Mouse (Mus musculus) lung, embryonic 16.5 days (tissue): ENCODE results near the gene Tmem132d. TPM values are rescaled to one million over a fixed set of nuclear protein-coding genes. Genes with fewer than 3 reads are reported as not detected.

Experiments
- ATAC-seq: fragments of 200-750 bp; cut with Nextera tagmentation; 2 replicates; pipeline ENCODE4 v1.8.0; 2017; ENCODE audit warnings: low read depth, mild to moderate bottlenecking, moderate library complexity
- H3K27ac ChIP-seq: fragments of 300-500 bp; sonication (generic); 2 replicates; pipeline ENCODE4 v1.5.1; 2014; ENCODE audit warnings: mild to moderate bottlenecking, control low read depth, low read length
- H3K27me3 ChIP-seq: fragments of 300-500 bp; sonication (generic); 2 replicates; pipeline ENCODE4 v1.6.1; 2014; ENCODE audit warnings: low read depth, low read length, mixed read lengths; ENCODE audit not compliant: control insufficient read depth, insufficient read depth
- H3K36me3 ChIP-seq: fragments of 300-500 bp; sonication (generic); 2 replicates; pipeline ENCODE4 v1.6.1; 2014; ENCODE audit warnings: low read length; ENCODE audit not compliant: control insufficient read depth, insufficient read depth
- H3K4me1 ChIP-seq: fragments of 300-500 bp; sonication (generic); replicated peaks from 2 replicates; pipeline ENCODE4 v1.6.1; 2014; ENCODE audit warnings: low read length, mixed read lengths; ENCODE audit not compliant: control insufficient read depth, insufficient read depth
- H3K4me2 ChIP-seq: fragments of 300-500 bp; sonication (generic); 2 replicates; pipeline ENCODE4 v1.6.1; 2014; ENCODE audit warnings: low read depth, low read length, control low read depth
- H3K4me3 ChIP-seq: fragments of 300-500 bp; sonication (generic); 2 replicates; pipeline ENCODE4 v1.5.1; 2014; ENCODE audit warnings: mild to moderate bottlenecking, low read length, control low read depth
- H3K9ac ChIP-seq: fragments of 300-500 bp; sonication (generic); 2 replicates; pipeline ENCODE4 v1.6.1; 2014; ENCODE audit warnings: low read length, control low read depth
- H3K9me3 ChIP-seq: fragments of 300-500 bp; sonication (generic); 2 replicates; pipeline ENCODE4 v1.6.1; 2016; ENCODE audit warnings: low read length; ENCODE audit not compliant: control insufficient read depth
- WGBS: fragments of 180-500 bp; shearing (Covaris S2); extraction: QIAGEN DNeasy Blood & Tissue Kit; methylation state at CpG from one replicate; pipeline ENCODE4 v1.1.7; 2014; 5-methylcytosine and 5-hydroxymethylcytosine counted together
- polyA plus RNA-seq: library from polyadenylated mRNA; unstranded; fragments of >200 nt; fragmentation: Nextera tagmentation; extraction: Ambion mirVana; gene quantifications from 2 replicates; pipeline ENCODE4 v1.2.1, GENCODE M21; 2015

The Tmem132d gene
- polyA plus RNA-seq, 1 experiment from 2014 or later, result 0.98 TPM

DNA sequence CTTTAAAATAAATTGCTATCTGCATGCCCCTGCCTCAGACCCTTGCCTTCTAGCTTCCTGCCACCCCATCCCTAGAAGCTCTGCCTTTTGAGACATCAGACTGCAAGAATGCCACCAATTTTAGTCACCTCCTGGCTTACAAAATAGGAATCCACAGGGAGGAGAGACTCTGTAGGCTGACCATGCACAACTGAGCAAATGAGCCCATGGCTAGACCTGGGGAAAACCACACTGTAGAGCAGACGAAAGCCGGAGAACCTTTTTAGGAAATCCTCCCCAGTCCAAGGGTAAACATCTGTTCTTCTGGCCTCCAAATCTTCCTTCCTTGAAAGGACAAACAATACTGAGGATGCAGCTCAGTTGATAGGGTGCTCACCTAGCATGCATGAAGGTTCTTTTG, 130.5 kb downstream of the Tmem132d start:
- Histone ChIP-seq H3K9me3 (no peaks in the 10 kb centered on the region), H3K27ac (no peak overlapping the region), H3K4me1 (peaks cover 2% of the 10 kb centered on the region; the same call in 1 of the 2 replicates), H3K9ac (no peak overlapping the region), H3K27me3 (no peaks in the 10 kb centered on the region), H3K4me3 (no peak overlapping the region), H3K36me3 (no peaks in the 10 kb centered on the region), H3K4me2 (no peak overlapping the region)
- WGBS, result 73% methylated on average over 2 of the region's 2 CpGs
- ATAC-seq, result no peak

DNA sequence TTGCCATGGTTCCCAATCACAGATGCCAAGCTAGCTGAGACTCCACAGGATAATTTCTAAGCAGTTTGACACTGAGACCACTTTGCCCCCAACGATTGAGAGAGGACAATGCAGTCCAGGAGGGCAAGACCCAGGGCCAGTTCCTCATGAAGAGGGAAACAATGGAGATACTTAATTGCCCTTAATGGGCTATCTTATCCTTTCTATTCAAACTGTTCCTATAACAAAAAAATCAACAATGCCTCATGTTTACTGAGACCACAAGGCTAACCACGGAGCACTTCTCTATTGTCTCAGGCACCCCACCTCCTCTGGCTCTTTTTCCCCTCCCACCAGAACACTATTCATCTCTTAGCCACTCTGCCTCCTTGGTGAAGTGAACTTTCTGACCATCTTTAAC, 141.7 kb downstream of the Tmem132d start:
- Histone ChIP-seq H3K36me3 (no peaks in the 10 kb centered on the region), H3K4me2 (no peak overlapping the region), H3K27ac (no peak overlapping the region), H3K4me3 (no peak overlapping the region), H3K27me3 (no peaks in the 10 kb centered on the region), H3K4me1 (no peaks in the 10 kb centered on the region), H3K9ac (no peak overlapping the region), H3K9me3 (no peaks in the 10 kb centered on the region)
- no peak for ATAC-seq
- 35% methylated on average over 2 of the region's 2 CpGs for WGBS

- no peak for ATAC-seq
- no peaks in the 10 kb centered on the region for H3K9me3 ChIP-seq
- H3K4me1 ChIP-seq, result no peaks in the 10 kb centered on the region
- 69% methylated on average over 6 of the region's 6 CpGs for WGBS
- no peak overlapping the region for H3K4me2 ChIP-seq
- H3K4me3 ChIP-seq, result no peak overlapping the region
- no peak overlapping the region for H3K27ac ChIP-seq
- no peak overlapping the region for H3K9ac ChIP-seq
- H3K36me3 ChIP-seq, result no peaks in the 10 kb centered on the region
- H3K27me3 ChIP-seq, result no peaks in the 10 kb centered on the region
Measured at GRCm38 (mm10) chr5:128273255-128273654, 159.6 kb downstream of the Tmem132d start.

GRCm38 (mm10) chr5:128267366-128267765, 165.5 kb downstream of the Tmem132d start:
- Histone ChIP-seq H3K4me2 (no peak overlapping the region), H3K9me3 (no peaks in the 10 kb centered on the region; the same call in 1 of the 2 replicates), H3K9ac (no peak overlapping the region), H3K36me3 (no peaks in the 10 kb centered on the region), H3K4me1 (no peaks in the 10 kb centered on the region), H3K27me3 (no peaks in the 10 kb centered on the region), H3K4me3 (no peak overlapping the region), H3K27ac (no peak overlapping the region)
- WGBS, result 88% methylated on average over 6 of the region's 6 CpGs
- ATAC-seq, result no peak

- Histone ChIP-seq H3K36me3 (no peaks in the 10 kb centered on the region), H3K4me2 (no peak overlapping the region), H3K9ac (no peak overlapping the region), H3K27me3 (no peaks in the 10 kb centered on the region), H3K4me3 (no peak overlapping the region), H3K4me1 (no peaks in the 10 kb centered on the region), H3K27ac (no peak overlapping the region), H3K9me3 (no peaks in the 10 kb centered on the region)
- WGBS, result 50% methylated on average over 4 of the region's 4 CpGs
- no peak for ATAC-seq
Measured at GRCm38 (mm10) chr5:128244219-128244618, 188.7 kb downstream of the Tmem132d start.

- H3K27me3 ChIP-seq, result no peaks in the 10 kb centered on the region
- H3K4me1 ChIP-seq, result no peaks in the 10 kb centered on the region
- no peak overlapping the region for H3K9ac ChIP-seq
- H3K36me3 ChIP-seq, result no peaks in the 10 kb centered on the region
- H3K4me2 ChIP-seq, result no peak overlapping the region
- no peak for ATAC-seq
- no peak overlapping the region for H3K27ac ChIP-seq
- WGBS, result 62% methylated on average over 9 of the region's 9 CpGs
- H3K4me3 ChIP-seq, result no peak overlapping the region
- H3K9me3 ChIP-seq, result no peaks in the 10 kb centered on the region
Measured at GRCm38 (mm10) chr5:128236638-128237335, 196.1 kb downstream of the Tmem132d start.

DNA sequence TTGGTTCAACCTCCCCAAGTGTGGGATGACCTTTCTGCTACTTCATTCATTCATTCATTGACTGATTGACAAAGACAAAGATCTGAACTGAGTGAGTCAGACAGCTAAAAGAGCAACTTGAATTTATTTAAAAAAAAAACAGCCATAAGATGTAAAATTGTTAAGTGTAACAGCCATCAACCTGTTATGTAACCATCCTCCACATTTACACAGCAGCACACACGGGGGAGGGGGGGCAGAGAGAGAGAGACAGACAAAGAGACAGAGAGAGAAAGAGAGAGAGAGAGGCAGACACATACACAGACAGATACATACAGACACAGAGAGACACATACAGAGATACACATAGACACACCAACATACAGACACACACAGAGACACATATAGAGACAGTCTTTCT, 197.3 kb downstream of the Tmem132d start:
- WGBS, result 33% methylated on average over 1 of the region's 1 CpGs

DNA sequence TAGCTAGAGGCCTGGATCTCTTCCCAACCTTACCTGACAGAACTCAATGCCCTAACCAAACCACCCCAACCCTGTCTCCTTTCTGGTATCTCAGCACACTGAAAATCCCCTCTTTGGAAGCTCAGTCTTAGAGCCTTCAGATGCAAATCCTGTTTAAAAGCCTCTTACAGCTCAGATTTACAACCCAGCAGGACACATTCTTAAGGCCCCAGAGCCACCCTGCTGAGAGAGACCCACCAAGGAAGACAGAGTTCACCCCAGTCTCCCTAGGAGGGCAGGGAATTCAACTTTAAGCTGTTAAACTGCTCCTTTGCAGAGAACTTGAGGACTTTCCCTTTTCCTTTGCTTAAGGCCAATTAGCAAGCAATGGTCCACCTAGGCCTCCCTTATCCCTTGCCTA, 199.8 kb downstream of the Tmem132d start:
- H3K36me3 ChIP-seq, result no peaks in the 10 kb centered on the region
- no peaks in the 10 kb centered on the region for H3K9me3 ChIP-seq
- no peak overlapping the region for H3K4me3 ChIP-seq
- no peak overlapping the region for H3K9ac ChIP-seq
- H3K27me3 ChIP-seq, result no peaks in the 10 kb centered on the region
- no peak for ATAC-seq
- no peak overlapping the region for H3K27ac ChIP-seq
- H3K4me2 ChIP-seq, result no peak overlapping the region
- H3K4me1 ChIP-seq, result no peaks in the 10 kb centered on the region

More for the DNA sequence above, 197.3 kb downstream of the Tmem132d start:
- H3K9me3 ChIP-seq, result no peaks in the 10 kb centered on the region
- no peak overlapping the region for H3K27ac ChIP-seq
- H3K9ac ChIP-seq, result no peak overlapping the region
- no peaks in the 10 kb centered on the region for H3K27me3 ChIP-seq
- no peaks in the 10 kb centered on the region for H3K4me1 ChIP-seq
- no peaks in the 10 kb centered on the region for H3K36me3 ChIP-seq
- H3K4me3 ChIP-seq, result no peak overlapping the region
- H3K4me2 ChIP-seq, result no peak overlapping the region
- no peak for ATAC-seq

DNA sequence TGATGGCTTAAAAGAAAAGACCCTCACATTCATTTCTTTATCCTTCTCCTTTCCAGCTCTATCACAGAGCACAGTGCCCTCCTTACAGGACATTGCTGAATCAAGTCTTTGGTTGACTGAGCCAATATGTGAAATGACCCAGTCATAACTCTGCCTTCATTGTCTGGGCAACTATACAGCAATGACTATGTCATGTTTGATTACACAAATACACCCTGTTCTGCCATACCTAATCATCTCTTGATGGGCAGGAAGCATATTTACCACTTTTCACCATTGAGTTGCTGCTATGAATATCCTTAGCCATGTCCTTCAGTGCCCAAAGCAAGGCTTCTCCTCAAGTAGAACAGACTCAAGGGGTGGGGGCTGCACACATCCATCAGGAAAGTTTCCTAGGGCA, 214.6 kb downstream of the Tmem132d start:
- no peaks in the 10 kb centered on the region for H3K9me3 ChIP-seq
- no peaks in the 10 kb centered on the region for H3K36me3 ChIP-seq
- no peaks in the 10 kb centered on the region for H3K4me1 ChIP-seq
- no peak for ATAC-seq
- no peak overlapping the region for H3K4me3 ChIP-seq
- no peak overlapping the region for H3K9ac ChIP-seq
- no peak overlapping the region for H3K27ac ChIP-seq
- no peak overlapping the region for H3K4me2 ChIP-seq
- H3K27me3 ChIP-seq, result no peaks in the 10 kb centered on the region

GRCm38 (mm10) chr5:128211125-128211524, 221.8 kb downstream of the Tmem132d start:
- no peaks in the 10 kb centered on the region for H3K36me3 ChIP-seq
- no peak overlapping the region for H3K9ac ChIP-seq
- no peaks in the 10 kb centered on the region; the same call in 1 of the 2 replicates for H3K9me3 ChIP-seq
- H3K4me2 ChIP-seq, result no peak overlapping the region
- WGBS, result 89% methylated on average over 5 of the region's 5 CpGs
- no peaks in the 10 kb centered on the region for H3K27me3 ChIP-seq
- no peak overlapping the region for H3K27ac ChIP-seq
- no peak overlapping the region for H3K4me3 ChIP-seq
- H3K4me1 ChIP-seq, result no peaks in the 10 kb centered on the region
- ATAC-seq, result no peak
